Mouse (Mus musculus) liver, embryonic 15.5 days (tissue): ENCODE measurements around the gene Ptprg. TPM values are rescaled to one million over a fixed set of nuclear protein-coding genes. Genes with fewer than 3 reads are reported as not detected.
"Not testable (repeated sequence)": the region's sequence is repeated elsewhere in the genome, so short reads cannot be mapped to it uniquely, and the experiment has no call there.

ENCODE experiments used
- ATAC-seq: fragments of 200-750 bp; cut with Nextera tagmentation; 2 replicates; pipeline ENCODE4 v1.8.0; 2017; ENCODE audit warnings: moderate number of reproducible peaks, mild to moderate bottlenecking, moderate library complexity; ENCODE audit not compliant: insufficient read depth
- H3K27ac ChIP-seq: fragments of 300-500 bp; sonication (generic); replicated peaks from 2 replicates; pipeline ENCODE4 v1.5.1; 2015; ENCODE audit warnings: mild to moderate bottlenecking, inconsistent platforms
- H3K27me3 ChIP-seq: fragments of 300-500 bp; sonication (generic); 2 replicates; pipeline ENCODE4 v1.6.1; 2015; ENCODE audit warnings: mild to moderate bottlenecking, inconsistent platforms
- H3K36me3 ChIP-seq: fragments of 300-500 bp; sonication (generic); replicated peaks from 2 replicates; pipeline ENCODE4 v1.6.1; 2015; ENCODE audit warnings: moderate library complexity, mild to moderate bottlenecking, inconsistent platforms
- H3K4me1 ChIP-seq: fragments of 300-500 bp; sonication (generic); replicated peaks from 2 replicates; pipeline ENCODE4 v1.6.1; 2015; ENCODE audit warnings: inconsistent platforms
- H3K4me2 ChIP-seq: fragments of 300-500 bp; sonication (generic); 2 replicates; pipeline ENCODE4 v1.6.1; 2015; ENCODE audit warnings: moderate library complexity, mild to moderate bottlenecking, inconsistent platforms
- H3K4me3 ChIP-seq: fragments of 300-500 bp; sonication (generic); replicated peaks from 2 replicates; pipeline ENCODE4 v1.5.1; 2015; ENCODE audit warnings: mild to moderate bottlenecking, inconsistent platforms
- H3K9ac ChIP-seq: fragments of 300-500 bp; sonication (generic); 2 replicates; pipeline ENCODE4 v1.6.1; 2015; ENCODE audit warnings: moderate library complexity, mild to moderate bottlenecking, inconsistent platforms
- H3K9me3 ChIP-seq: fragments of 300-500 bp; sonication (generic); replicated peaks from 2 replicates; pipeline ENCODE4 v1.6.1; 2016; ENCODE audit warnings: inconsistent platforms
- WGBS: fragments of 180-500 bp; shearing (Covaris S2); methylation state at CpG from one replicate; pipeline ENCODE4 v1.1.7; 2015; ENCODE audit warnings: mixed read lengths; ENCODE audit not compliant: insufficient replicate concordance; 5-methylcytosine and 5-hydroxymethylcytosine counted together
- polyA plus RNA-seq: library from polyadenylated mRNA; unstranded; fragments of >200 nt; fragmentation: Nextera tagmentation; extraction: Ambion mirVana; gene quantifications from 2 replicates; pipeline ENCODE4 v1.2.1, GENCODE M21; 2015

The Ptprg gene
- polyA plus RNA-seq, 1 experiment from 2014 or later: 1.3 TPM

DNA sequence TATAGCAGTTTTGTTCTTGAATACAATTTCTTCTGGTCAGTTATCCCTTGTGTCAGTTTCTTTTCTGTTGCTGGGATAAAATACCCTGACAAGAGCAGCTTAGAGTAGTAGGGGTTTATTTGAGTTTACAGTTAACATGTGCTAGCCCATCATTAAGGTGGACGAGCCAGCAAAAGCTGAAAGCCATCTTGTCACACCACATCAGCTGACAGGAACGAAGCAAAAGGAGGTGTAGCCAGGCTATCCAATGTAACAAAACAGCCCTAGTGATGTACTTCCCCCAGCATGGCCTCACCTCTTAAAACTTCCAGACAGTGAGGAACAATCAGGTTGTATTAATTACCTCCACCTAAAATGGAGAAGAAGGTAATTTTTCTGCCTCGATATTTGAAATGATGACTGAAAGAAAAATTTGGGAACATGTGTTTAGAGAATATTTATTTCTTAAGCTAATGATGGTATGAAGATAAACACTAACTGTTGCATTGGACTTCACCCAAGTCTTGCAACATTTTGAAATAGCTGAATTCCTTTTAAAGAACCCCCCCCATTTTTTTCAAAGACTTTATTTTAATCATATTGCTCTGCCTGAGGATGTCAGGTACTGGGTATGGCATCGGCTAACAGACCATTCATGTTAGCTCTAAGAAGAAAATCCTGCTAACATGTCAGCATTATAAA, 249.2 kb downstream of the Ptprg start:
- no peak for ATAC-seq
- no peak overlapping the region for H3K4me3 ChIP-seq
- no peak overlapping the region for H3K27ac ChIP-seq
- no peaks in the 10 kb centered on the region for H3K36me3 ChIP-seq
- no peak overlapping the region for H3K9ac ChIP-seq
- H3K27me3 ChIP-seq: no peaks in the 10 kb centered on the region
- H3K9me3 ChIP-seq: no peaks in the 10 kb centered on the region
- H3K4me2 ChIP-seq: no peak overlapping the region
- 60% methylated on average over 4 of the region's 4 CpGs for WGBS
- no peaks in the 10 kb centered on the region for H3K4me1 ChIP-seq

DNA sequence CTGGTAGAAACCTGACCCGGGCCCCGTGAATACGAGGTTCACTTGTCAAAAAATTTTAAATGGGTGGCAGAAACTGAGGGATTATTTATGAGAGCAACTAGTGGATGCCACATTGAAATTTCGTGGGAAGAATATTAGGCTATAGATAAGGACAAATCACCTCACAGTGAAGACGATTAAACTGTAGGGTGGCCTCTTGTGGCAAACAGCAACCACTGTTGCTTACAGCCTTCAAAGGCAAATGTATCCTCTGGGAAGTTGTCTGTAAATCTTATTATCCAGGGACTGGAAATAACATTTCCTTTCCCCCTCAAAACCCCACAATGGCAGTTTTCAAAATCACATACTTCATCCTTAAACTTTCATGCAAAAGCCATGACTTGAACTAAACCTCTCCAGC, 253.3 kb downstream of the Ptprg start:
- H3K4me2 ChIP-seq: no peak overlapping the region
- no peaks in the 10 kb centered on the region for H3K9me3 ChIP-seq
- 40% methylated on average over 5 of the region's 5 CpGs for WGBS
- H3K9ac ChIP-seq: no peak overlapping the region
- no peaks in the 10 kb centered on the region for H3K27me3 ChIP-seq
- H3K4me1 ChIP-seq: no peaks in the 10 kb centered on the region
- H3K36me3 ChIP-seq: no peaks in the 10 kb centered on the region
- ATAC-seq: no peak
- no peak overlapping the region for H3K27ac ChIP-seq
- H3K4me3 ChIP-seq: no peak overlapping the region

DNA sequence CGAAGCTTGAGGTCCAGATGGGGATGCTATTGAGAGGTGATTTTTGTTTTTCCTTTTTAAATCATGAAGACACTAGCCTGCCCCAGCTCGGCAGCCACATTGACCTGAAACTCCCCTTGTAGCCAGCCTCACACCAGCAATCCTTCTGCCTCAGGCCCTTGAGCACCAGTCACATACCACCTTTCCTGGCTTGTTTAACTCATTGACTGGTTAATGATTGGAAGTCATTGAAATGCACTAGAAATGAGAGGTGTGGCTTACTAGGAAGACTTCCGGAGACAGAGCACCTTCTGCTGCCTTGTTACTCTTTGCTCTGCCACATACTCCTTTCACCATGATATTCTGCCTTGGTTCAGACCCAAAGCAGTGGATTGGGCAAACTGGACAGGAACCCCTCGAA, 254.1 kb downstream of the Ptprg start:
- Histone ChIP-seq H3K9ac (no peak overlapping the region), H3K9me3 (no peaks in the 10 kb centered on the region), H3K4me3 (no peak overlapping the region), H3K4me2 (no peak overlapping the region), H3K27me3 (no peaks in the 10 kb centered on the region), H3K36me3 (no peaks in the 10 kb centered on the region), H3K27ac (no peak overlapping the region), H3K4me1 (no peaks in the 10 kb centered on the region)
- no peak for ATAC-seq
- 46% methylated on average over 4 of the region's 4 CpGs for WGBS

DNA sequence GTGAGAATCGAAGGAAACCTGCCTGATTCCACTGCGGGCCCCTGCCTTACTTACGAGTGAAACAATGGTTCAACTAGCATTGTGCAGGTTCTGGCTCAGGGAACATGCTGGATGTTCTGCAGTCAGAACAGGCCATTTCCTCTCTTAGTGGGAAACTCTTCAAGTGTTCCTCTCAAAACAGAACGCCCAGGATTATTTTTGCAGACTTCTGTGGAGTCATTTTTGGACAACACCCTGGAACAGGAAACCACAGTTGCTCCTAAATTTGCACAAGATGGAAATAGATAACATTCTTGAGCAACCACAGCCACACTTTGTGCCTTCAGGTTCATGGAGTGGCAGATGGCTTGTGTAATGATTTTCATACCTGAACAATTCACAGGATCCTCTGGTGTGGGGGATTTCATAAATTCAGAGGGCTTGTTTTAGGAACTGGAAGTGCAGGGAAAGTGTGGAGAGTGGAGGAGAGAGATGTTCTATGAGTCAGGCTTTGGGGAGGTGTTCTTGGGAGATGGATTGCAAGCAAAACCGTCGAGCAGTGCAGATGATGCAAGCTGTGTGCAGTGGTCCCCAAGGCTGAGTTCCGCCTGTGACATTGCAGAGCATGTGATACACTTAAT, 257.9 kb downstream of the Ptprg start:
- no peak for ATAC-seq
- H3K9me3 ChIP-seq: no peaks in the 10 kb centered on the region
- no peaks in the 10 kb centered on the region for H3K4me1 ChIP-seq
- no peak overlapping the region for H3K4me3 ChIP-seq
- no peaks in the 10 kb centered on the region for H3K27me3 ChIP-seq
- no peak overlapping the region for H3K27ac ChIP-seq
- H3K9ac ChIP-seq: no peak overlapping the region
- no peaks in the 10 kb centered on the region for H3K36me3 ChIP-seq
- WGBS: 26% methylated on average over 7 of the region's 7 CpGs
- H3K4me2 ChIP-seq: no peak overlapping the region

DNA sequence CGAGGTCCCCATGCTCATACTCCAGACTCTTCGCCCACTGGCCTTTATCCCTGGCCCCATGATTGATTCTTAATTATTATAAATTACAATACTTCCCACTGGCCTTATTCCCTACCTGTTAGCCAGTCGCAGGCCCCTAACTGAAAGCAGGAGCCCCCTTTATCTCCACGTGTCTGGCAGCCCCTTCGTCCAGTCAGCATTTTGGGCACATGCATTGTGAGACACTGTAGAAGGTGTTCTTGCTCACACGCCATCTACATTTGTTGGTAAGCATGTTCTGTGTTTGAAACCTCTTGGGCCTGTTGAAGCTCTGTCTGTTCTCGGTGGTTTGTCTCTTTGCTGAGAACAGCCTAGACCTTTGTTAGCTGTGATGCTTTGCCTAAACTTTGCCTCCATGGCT, 259.0 kb downstream of the Ptprg start:
- Histone ChIP-seq H3K4me1 (no peaks in the 10 kb centered on the region), H3K4me3 (no peak overlapping the region), H3K9me3 (no peaks in the 10 kb centered on the region), H3K27me3 (no peaks in the 10 kb centered on the region), H3K27ac (no peak overlapping the region), H3K4me2 (no peak overlapping the region), H3K36me3 (no peaks in the 10 kb centered on the region), H3K9ac (no peak overlapping the region)
- 56% methylated on average over 7 of the region's 7 CpGs for WGBS
- ATAC-seq: no peak

DNA sequence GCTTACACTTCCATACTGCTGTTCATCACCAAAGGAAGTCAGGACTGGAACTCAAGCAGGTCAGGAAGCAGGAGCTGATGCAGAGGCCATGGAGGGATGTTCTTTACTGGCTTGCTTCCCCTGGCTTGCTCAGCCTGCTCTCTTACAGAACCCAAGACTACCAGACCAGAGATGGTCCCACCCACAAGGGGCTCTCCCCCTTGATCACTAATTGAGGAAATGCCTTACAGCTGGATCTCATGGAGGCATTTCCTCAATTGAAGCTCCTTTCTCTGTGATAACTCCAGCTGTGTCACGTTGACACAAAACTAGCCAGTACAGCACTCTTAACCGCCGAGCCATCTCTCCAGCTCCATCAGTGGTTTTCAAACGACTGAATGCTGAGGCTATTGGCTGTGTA, 261.5 kb downstream of the Ptprg start:
- H3K36me3 ChIP-seq, H3K4me1 ChIP-seq, H3K9me3 ChIP-seq, H3K4me3 ChIP-seq, H3K4me2 ChIP-seq, H3K27ac ChIP-seq, H3K9ac ChIP-seq, H3K27me3 ChIP-seq, ATAC-seq: not testable (repeated sequence)
- WGBS: 36% methylated on average over 4 of the region's 4 CpGs

DNA sequence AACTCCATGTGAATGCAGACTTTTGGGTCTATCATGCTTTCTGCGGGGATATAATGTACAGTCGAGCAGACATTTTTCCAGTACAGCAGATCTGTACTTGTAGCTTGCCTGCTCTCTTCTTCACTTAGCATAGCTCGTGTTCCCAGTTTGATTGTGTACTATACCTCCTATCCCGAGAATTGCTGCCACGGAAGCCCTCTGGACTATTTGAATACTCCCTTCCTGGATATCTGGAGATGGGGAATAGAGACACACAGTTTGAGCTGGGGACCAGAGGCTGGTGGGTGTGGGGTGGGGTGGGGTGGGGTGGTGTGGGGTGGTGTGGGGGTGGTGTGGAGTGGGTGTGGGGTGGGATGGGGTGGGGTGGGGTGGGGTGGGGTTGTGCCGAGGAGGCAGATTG, 263.9 kb downstream of the Ptprg start:
- WGBS: 55% methylated on average over 6 of the region's 6 CpGs
- no peak for ATAC-seq

DNA sequence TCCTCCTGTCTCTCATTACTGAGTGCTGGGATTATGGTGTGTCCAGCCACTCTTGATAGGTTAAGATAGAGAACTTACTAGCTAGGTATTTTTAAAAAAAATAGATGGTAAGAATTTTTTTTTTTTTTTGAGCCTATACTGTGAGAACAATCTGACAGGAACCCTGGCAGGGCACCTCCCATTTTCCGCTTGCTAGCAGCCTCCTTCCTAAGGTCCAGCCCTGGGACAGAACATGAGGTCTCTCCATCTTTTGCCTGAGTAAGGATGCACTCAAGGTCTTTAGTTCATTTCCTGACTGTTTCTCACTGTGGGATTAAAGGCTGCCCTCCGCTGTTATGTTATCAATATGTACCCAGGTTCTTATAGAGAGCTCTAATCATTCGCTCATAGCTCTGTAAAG, 264.7 kb downstream of the Ptprg start:
- Histone ChIP-seq H3K4me3 (no peak overlapping the region), H3K9ac (no peak overlapping the region), H3K4me2 (no peak overlapping the region), H3K9me3 (no peaks in the 10 kb centered on the region), H3K27ac (no peak overlapping the region), H3K36me3 (no peaks in the 10 kb centered on the region), H3K27me3 (no peaks in the 10 kb centered on the region), H3K4me1 (no peaks in the 10 kb centered on the region)
- ATAC-seq: no peak
- WGBS: 79% methylated on average over 3 of the region's 3 CpGs

More for the DNA sequence above, 263.9 kb downstream of the Ptprg start:
- no peak overlapping the region for H3K4me3 ChIP-seq
- no peak overlapping the region for H3K4me2 ChIP-seq
- no peaks in the 10 kb centered on the region for H3K27me3 ChIP-seq
- no peak overlapping the region for H3K27ac ChIP-seq
- H3K4me1 ChIP-seq: no peaks in the 10 kb centered on the region
- H3K9ac ChIP-seq: no peak overlapping the region
- no peaks in the 10 kb centered on the region for H3K36me3 ChIP-seq
- no peaks in the 10 kb centered on the region for H3K9me3 ChIP-seq

DNA sequence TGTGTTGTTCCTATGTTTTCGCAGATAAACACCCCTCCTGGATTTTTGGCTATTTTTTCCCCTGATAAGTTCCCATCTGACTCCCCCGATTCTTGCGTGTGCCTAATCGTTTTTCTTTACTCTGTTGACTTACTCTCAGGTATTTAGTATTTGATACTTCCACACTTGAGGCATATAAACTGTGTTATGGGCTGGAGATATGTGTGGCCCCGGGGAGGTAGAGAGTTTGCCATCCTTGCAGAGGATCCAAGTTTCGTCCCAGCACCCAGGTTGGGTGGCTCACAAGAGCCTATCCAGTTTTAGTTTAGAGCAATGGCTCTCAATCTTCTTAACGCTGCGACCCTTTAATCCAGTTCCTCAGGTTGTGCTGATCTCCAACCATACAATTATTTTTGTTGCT, 265.4 kb downstream of the Ptprg start:
- Histone ChIP-seq H3K27me3 (no peaks in the 10 kb centered on the region), H3K36me3 (no peaks in the 10 kb centered on the region), H3K9me3 (no peaks in the 10 kb centered on the region), H3K27ac (no peak overlapping the region), H3K4me2 (no peak overlapping the region), H3K9ac (no peak overlapping the region), H3K4me1 (no peaks in the 10 kb centered on the region), H3K4me3 (no peak overlapping the region)
- no peak for ATAC-seq
- WGBS: 69% methylated on average over 8 of the region's 8 CpGs

DNA sequence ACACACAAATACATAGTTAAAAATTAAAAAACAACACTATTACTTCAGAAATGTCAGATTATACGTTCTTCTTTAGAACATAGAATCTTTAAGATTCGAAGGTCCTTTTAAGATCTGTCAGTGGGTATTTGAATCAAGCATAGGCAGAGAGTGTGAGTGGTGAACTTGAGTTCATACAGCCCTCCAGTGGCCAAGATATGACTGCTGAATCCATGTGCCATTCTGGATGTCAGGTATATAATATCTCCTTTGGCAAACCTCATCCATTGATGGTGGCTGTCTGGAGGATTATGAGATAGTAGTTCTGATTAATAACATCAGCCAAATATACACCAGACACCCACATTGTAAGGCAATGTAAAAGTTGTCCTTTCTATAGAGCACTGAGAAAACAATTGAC, 266.0 kb downstream of the Ptprg start:
- H3K9ac ChIP-seq: no peak overlapping the region
- no peak overlapping the region for H3K4me3 ChIP-seq
- WGBS: 65% methylated on average over 2 of the region's 2 CpGs
- no peaks in the 10 kb centered on the region for H3K36me3 ChIP-seq
- no peaks in the 10 kb centered on the region for H3K27me3 ChIP-seq
- H3K9me3 ChIP-seq: no peaks in the 10 kb centered on the region
- H3K4me2 ChIP-seq: no peak overlapping the region
- H3K27ac ChIP-seq: no peak overlapping the region
- no peak for ATAC-seq
- H3K4me1 ChIP-seq: no peaks in the 10 kb centered on the region

DNA sequence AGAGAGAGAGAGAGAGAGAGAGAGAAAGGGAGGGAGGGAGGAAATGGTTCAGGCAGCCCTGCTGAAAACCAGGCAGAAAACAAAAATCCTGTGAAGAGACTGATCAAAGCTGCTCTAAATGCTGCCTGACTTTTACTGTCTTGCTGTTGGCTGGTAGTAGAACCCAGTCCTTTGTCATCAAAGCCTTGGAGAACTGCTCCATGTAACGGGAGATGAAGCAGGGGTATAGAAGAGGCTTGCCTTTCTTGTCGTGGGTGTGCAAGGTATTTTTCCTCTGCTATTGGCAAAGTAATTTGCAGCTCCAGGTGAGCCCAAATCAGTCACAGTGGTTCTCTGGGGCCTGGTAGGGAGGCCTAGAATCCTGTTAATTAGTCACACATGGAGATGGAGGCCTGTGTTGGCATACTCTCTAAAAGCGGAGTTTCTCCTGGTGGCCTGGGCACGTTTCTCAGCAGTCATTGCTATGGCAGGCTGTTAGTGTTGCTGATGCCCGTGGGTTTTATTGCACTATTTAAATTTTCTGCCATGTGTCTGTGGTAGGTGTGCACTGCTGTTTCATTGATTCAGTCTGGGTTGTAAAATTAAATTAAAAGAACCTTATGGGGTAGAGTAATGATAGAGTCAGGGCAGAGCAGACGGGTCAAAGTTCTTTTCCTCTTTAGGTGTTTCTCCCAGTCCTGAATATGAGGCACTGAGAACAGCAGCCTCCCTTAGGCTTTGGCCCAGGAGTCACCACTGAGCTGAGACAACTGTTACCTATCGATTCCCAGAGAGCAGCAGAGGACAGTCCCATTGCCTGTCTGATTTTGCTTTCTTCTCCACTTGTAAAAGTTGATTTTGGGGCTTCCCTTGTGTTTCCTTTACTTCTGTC, 269.7 kb downstream of the Ptprg start:
- Histone ChIP-seq H3K4me2 (no peak overlapping the region), H3K9me3 (no peaks in the 10 kb centered on the region), H3K36me3 (no peaks in the 10 kb centered on the region), H3K9ac (no peak overlapping the region), H3K4me1 (no peaks in the 10 kb centered on the region), H3K27ac (no peak overlapping the region), H3K4me3 (no peak overlapping the region), H3K27me3 (no peaks in the 10 kb centered on the region)
- ATAC-seq: no peak
- 52% methylated on average over 7 of the region's 7 CpGs for WGBS
